Mouse (Mus musculus): ENCODE data around the gene Inf2. TPM values are rescaled to one million over a fixed set of nuclear protein-coding genes. Genes with fewer than 3 reads are reported as not detected.

Gene Inf2
- polyA plus RNA-seq (2012; rRNA removed): 2.9 TPM in 2 replicates

GRCm38 (mm10) chr12:112588426-112589256 lies at the start of gene Inf2:
Gene Inf2 (plus strand): TSS chr12:112588784.
- Histone ChIP-seq H3K4me1 (ENCODE audit: control insufficient read depth, insufficient read depth, low read length) (peaks cover 19% of the 10 kb centered on the region), H3K4me3 (ENCODE audit: control insufficient read depth, low read depth, low read length) (peak within 1 kb of the TSS; percentile 76), H3K27ac (ENCODE audit: control insufficient read depth, insufficient read depth, low read depth, low read length) (no peak within 1 kb of the TSS), H3K36me3 (ENCODE audit: control insufficient read depth, insufficient read depth, low read length) (no peaks in the 10 kb centered on the region), H3K27me3 (ENCODE audit: control insufficient read depth, insufficient read depth, low read length) (no peaks in the 10 kb centered on the region)
- TF ChIP-seq CTCF (IDR thresholded peaks at IDR 0.05; ENCODE audit: control insufficient read depth, insufficient read depth, insufficient replicate concordance, low read depth, low read length) (no peak), POLR2A (IDR thresholded peaks at IDR 0.05; ENCODE audit: control insufficient read depth, low read depth, low read length) (no peak)

GRCm38 (mm10) chr12:112539466-112539965 lies 49.1 kb upstream of the Inf2 start:
- no peaks in the 10 kb centered on the region for H3K27me3 ChIP-seq (ENCODE audit: control insufficient read depth, insufficient read depth, low read length)
- TF ChIP-seq POLR2A (IDR thresholded peaks at IDR 0.05; ENCODE audit: control insufficient read depth, low read depth, low read length) (no peak), CTCF (IDR thresholded peaks at IDR 0.05; ENCODE audit: control insufficient read depth, insufficient read depth, insufficient replicate concordance, low read depth, low read length) (no peak)
- H3K4me3 ChIP-seq (ENCODE audit: control insufficient read depth, low read depth, low read length): no peak overlapping the region
- peaks cover 8% of the 10 kb centered on the region for H3K4me1 ChIP-seq (ENCODE audit: control insufficient read depth, insufficient read depth, low read length)
- no peak overlapping the region for H3K27ac ChIP-seq (ENCODE audit: control insufficient read depth, insufficient read depth, low read depth, low read length)
- H3K36me3 ChIP-seq (ENCODE audit: control insufficient read depth, insufficient read depth, low read length): no peaks in the 10 kb centered on the region

GRCm38 (mm10) chr12:112540321-112540720 lies 48.3 kb upstream of the Inf2 start:
- Histone ChIP-seq H3K27me3 (ENCODE audit: control insufficient read depth, insufficient read depth, low read length) (no peaks in the 10 kb centered on the region), H3K36me3 (ENCODE audit: control insufficient read depth, insufficient read depth, low read length) (no peaks in the 10 kb centered on the region), H3K4me1 (ENCODE audit: control insufficient read depth, insufficient read depth, low read length) (peaks cover 8% of the 10 kb centered on the region), H3K4me3 (ENCODE audit: control insufficient read depth, low read depth, low read length) (no peak overlapping the region), H3K27ac (ENCODE audit: control insufficient read depth, insufficient read depth, low read depth, low read length) (no peak overlapping the region)
- TF ChIP-seq POLR2A (IDR thresholded peaks at IDR 0.05; ENCODE audit: control insufficient read depth, low read depth, low read length) (no peak), CTCF (IDR thresholded peaks at IDR 0.05; ENCODE audit: control insufficient read depth, insufficient read depth, insufficient replicate concordance, low read depth, low read length) (no peak)

GRCm38 (mm10) chr12:112541483-112542091 lies 47.0 kb upstream of the Inf2 start:
- Histone ChIP-seq H3K36me3 (ENCODE audit: control insufficient read depth, insufficient read depth, low read length) (no peaks in the 10 kb centered on the region), H3K27me3 (ENCODE audit: control insufficient read depth, insufficient read depth, low read length) (no peaks in the 10 kb centered on the region)

GRCm38 (mm10) chr12:112542257-112542919 lies 46.2 kb upstream of the Inf2 start:
- Histone ChIP-seq H3K4me3 (ENCODE audit: control insufficient read depth, low read depth, low read length) (no peak overlapping the region), H3K4me1 (ENCODE audit: control insufficient read depth, insufficient read depth, low read length) (peaks cover 8% of the 10 kb centered on the region), H3K27ac (ENCODE audit: control insufficient read depth, insufficient read depth, low read depth, low read length) (no peak overlapping the region), H3K36me3 (ENCODE audit: control insufficient read depth, insufficient read depth, low read length) (no peaks in the 10 kb centered on the region), H3K27me3 (ENCODE audit: control insufficient read depth, insufficient read depth, low read length) (no peaks in the 10 kb centered on the region)
- TF ChIP-seq CTCF (IDR thresholded peaks at IDR 0.05; ENCODE audit: control insufficient read depth, insufficient read depth, insufficient replicate concordance, low read depth, low read length): no peak

More at GRCm38 (mm10) chr12:112541483-112542091, 47.0 kb upstream of the Inf2 start:
- H3K27ac ChIP-seq (ENCODE audit: control insufficient read depth, insufficient read depth, low read depth, low read length): no peak overlapping the region
- H3K4me1 ChIP-seq (ENCODE audit: control insufficient read depth, insufficient read depth, low read length): peaks cover 8% of the 10 kb centered on the region
- TF ChIP-seq POLR2A (IDR thresholded peaks at IDR 0.05; ENCODE audit: control insufficient read depth, low read depth, low read length) (no peak), CTCF (IDR thresholded peaks at IDR 0.05; ENCODE audit: control insufficient read depth, insufficient read depth, insufficient replicate concordance, low read depth, low read length) (no peak)
- no peak overlapping the region for H3K4me3 ChIP-seq (ENCODE audit: control insufficient read depth, low read depth, low read length)

GRCm38 (mm10) chr12:112542920-112543300 lies 45.7 kb upstream of the Inf2 start:
- no peak overlapping the region for H3K27ac ChIP-seq (ENCODE audit: control insufficient read depth, insufficient read depth, low read depth, low read length)
- peaks cover 8% of the 10 kb centered on the region for H3K4me1 ChIP-seq (ENCODE audit: control insufficient read depth, insufficient read depth, low read length)
- H3K27me3 ChIP-seq (ENCODE audit: control insufficient read depth, insufficient read depth, low read length): no peaks in the 10 kb centered on the region
- no peak overlapping the region for H3K4me3 ChIP-seq (ENCODE audit: control insufficient read depth, low read depth, low read length)
- H3K36me3 ChIP-seq (ENCODE audit: control insufficient read depth, insufficient read depth, low read length): no peaks in the 10 kb centered on the region
- TF ChIP-seq CTCF (IDR thresholded peaks at IDR 0.05; ENCODE audit: control insufficient read depth, insufficient read depth, insufficient replicate concordance, low read depth, low read length): peak; percentile 91
- no peak for TF ChIP-seq POLR2A (IDR thresholded peaks at IDR 0.05; ENCODE audit: control insufficient read depth, low read depth, low read length)

- no peaks in the 10 kb centered on the region for H3K36me3 ChIP-seq (ENCODE audit: control insufficient read depth, insufficient read depth, low read length)
- no peak overlapping the region for H3K4me3 ChIP-seq (ENCODE audit: control insufficient read depth, low read depth, low read length)
- H3K27ac ChIP-seq (ENCODE audit: control insufficient read depth, insufficient read depth, low read depth, low read length): no peak overlapping the region
- H3K4me1 ChIP-seq (ENCODE audit: control insufficient read depth, insufficient read depth, low read length): peaks cover 8% of the 10 kb centered on the region
- H3K27me3 ChIP-seq (ENCODE audit: control insufficient read depth, insufficient read depth, low read length): no peaks in the 10 kb centered on the region
- no peak for TF ChIP-seq POLR2A (IDR thresholded peaks at IDR 0.05; ENCODE audit: control insufficient read depth, low read depth, low read length)
- TF ChIP-seq CTCF (IDR thresholded peaks at IDR 0.05; ENCODE audit: control insufficient read depth, insufficient read depth, insufficient replicate concordance, low read depth, low read length): no peak
Observed at GRCm38 (mm10) chr12:112543941-112544340, 44.6 kb upstream of the Inf2 start.
